Mouse (Mus musculus) ovary, adult 2 months (tissue): ENCODE data around the gene Tsr2. TPM values are rescaled to one million over a fixed set of nuclear protein-coding genes. Genes with fewer than 3 reads are reported as not detected.

Source experiments
- polyA plus RNA-seq: library from polyadenylated mRNA; depleted of rRNA; stranded (reverse); fragments of >200 nt; gene quantifications from 2 replicates; pipeline ENCODE4 v1.2.3, GENCODE M21; 2012; rRNA removed

The Tsr2 gene
- 4.4 and 6.7 TPM in 2 replicates for polyA plus RNA-seq

GRCm38 (mm10) chrX:151096171-151097058 is at the start of gene Tsr2:
Tsr2 (minus strand) TSS chrX:151096543.

DNA sequence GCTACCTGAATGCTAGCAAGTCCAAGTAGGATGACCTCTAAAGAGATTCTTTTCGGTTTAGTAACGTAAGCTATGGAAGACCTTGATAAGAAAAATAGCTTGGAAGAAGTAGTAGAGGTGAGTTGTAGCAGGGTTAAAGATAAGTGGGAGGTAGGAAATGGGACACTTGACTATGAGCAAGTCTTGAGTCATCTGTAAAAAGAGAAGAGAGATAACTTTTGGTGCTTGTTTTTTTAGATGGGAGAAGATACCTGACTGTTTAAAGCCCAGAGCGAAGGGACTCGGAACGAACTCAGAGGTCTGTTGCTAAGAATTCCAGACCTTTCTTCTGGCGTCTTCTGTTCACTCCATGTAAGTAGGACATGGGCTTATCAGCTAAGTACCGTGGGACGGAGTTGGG is 50.5 kb downstream of the Tsr2 start, which contains the start of gene Fgd1:
Gene Fgd1 (plus strand): TSS at position 301 of the 400 bp plus-strand sequence.

Other genes with a start within 250 kb of the Tsr2 start
- gene Gnl3l, start 79.2 kb downstream of the Tsr2 start, polyA plus RNA-seq, result 8.8 and 9.1 TPM in 2 replicates
- gene Fgd1, start 50.4 kb downstream of the Tsr2 start, polyA plus RNA-seq, result 24.2 and 27.3 TPM in 2 replicates
- gene Wnk3, start 101.5 kb upstream of the Tsr2 start, polyA plus RNA-seq, result 0.46 and 0.64 TPM in 2 replicates
- gene Fam120c, start 247.6 kb upstream of the Tsr2 start, polyA plus RNA-seq, result 8.2 and 9.4 TPM in 2 replicates